Mouse (Mus musculus) stomach, postnatal 0 days (tissue): ENCODE results near the gene Misp.

Source experiments
- CTCF ChIP-seq: IDR thresholded peaks from 2 replicates; pipeline ENCODE4 v1.5.1; 2016; ENCODE audit warnings: antibody characterized with exemption, low read depth, mild to moderate bottlenecking, moderate library complexity
- EP300 ChIP-seq: optimal IDR thresholded peaks from 2 replicates; pipeline ENCODE3; 2016; ENCODE audit warnings: antibody characterized with exemption

GRCm38 (mm10) chr10:79872862-79873261 is 52.1 kb downstream of the Misp start:
- TF ChIP-seq CTCF (no peak), EP300 (no peak)
